Mouse (Mus musculus): ENCODE data around the gene Defb43. TPM values are rescaled to one million over a fixed set of nuclear protein-coding genes. Genes with fewer than 3 reads are reported as not detected.

The Defb43 gene
- polyA plus RNA-seq (2015; fragmentation: Nextera tagmentation; extraction: Ambion mirVana), result not detected in 2 replicates

DNA sequence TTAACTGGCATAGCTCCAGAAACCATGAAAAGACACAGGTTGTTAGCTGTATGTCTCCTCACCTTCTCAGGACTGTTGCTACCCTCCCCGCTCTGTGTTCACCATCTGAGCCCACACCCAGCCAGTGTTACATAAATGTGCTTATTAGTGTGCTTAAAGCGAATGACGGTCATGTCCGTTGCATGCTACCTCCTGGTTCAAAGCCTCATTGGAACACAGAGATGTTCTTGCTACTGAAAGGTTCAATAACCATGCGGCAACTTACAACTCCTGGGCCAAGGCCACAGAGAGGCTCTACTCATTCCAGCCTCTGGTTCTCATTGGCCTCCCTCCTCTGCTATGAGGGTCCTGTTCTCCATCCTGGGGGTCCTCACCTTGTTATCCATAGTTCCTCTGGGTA is at the start of gene Defb43:
TSS of gene Defb43 (plus strand) at position 301 of the 400 bp plus-strand sequence.
- ATAC-seq, result no peak
- Histone ChIP-seq H3K9me3 (ENCODE audit: control insufficient read depth, low read length) (no peaks in the 10 kb centered on the region), H3K4me2 (ENCODE audit: low read depth, low read length) (no peak within 1 kb of the TSS), H3K4me1 (ENCODE audit: control insufficient read depth, insufficient read depth, low read length) (no peaks in the 10 kb centered on the region), H3K27me3 (replicated peaks; ENCODE audit: control insufficient read depth, insufficient read depth, low read length) (no peaks in the 10 kb centered on the region), H3K36me3 (ENCODE audit: control insufficient read depth, insufficient read depth, low read length) (no peaks in the 10 kb centered on the region), H3K9ac (ENCODE audit: low read depth, low read length) (no peak within 1 kb of the TSS), H3K4me3 (ENCODE audit: low read length) (no peak within 1 kb of the TSS), H3K27ac (ENCODE audit: low read length) (no peak within 1 kb of the TSS)
- 95% methylated on average over 5 of the region's 5 CpGs for WGBS

DNA sequence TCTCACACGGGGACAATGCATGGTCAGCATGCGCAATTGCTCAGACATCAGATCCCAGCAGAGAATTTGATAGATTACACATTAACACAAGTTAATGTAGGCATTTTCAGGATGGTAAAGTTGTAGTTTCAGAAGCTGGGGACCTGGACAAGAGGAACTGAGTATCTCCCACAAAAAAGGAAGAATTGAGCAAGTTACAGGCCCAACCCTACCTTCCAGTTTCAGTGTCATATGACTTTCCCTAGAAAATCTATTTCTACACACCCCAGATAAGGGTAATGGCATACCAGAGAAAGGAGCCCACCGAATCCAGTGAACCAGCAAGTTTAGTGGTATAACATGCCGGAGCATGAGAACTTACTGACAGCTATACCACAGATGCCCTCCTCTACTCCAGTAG is 47.9 kb upstream of the Defb43 start:
- no peak overlapping the region for H3K27ac ChIP-seq (ENCODE audit: low read length)
- H3K4me1 ChIP-seq (ENCODE audit: control insufficient read depth, insufficient read depth, low read length), result no peaks in the 10 kb centered on the region
- no peak overlapping the region for H3K4me2 ChIP-seq (ENCODE audit: low read depth, low read length)
- H3K36me3 ChIP-seq (ENCODE audit: control insufficient read depth, insufficient read depth, low read length), result no peaks in the 10 kb centered on the region
- H3K9me3 ChIP-seq (ENCODE audit: control insufficient read depth, low read length), result no peaks in the 10 kb centered on the region
- WGBS, result 84% methylated on average over 4 of the region's 4 CpGs
- ATAC-seq, result no peak
- H3K27me3 ChIP-seq (replicated peaks; ENCODE audit: control insufficient read depth, insufficient read depth, low read length), result no peaks in the 10 kb centered on the region
- H3K9ac ChIP-seq (ENCODE audit: low read depth, low read length), result no peak overlapping the region
- H3K4me3 ChIP-seq (ENCODE audit: low read length), result no peak overlapping the region

DNA sequence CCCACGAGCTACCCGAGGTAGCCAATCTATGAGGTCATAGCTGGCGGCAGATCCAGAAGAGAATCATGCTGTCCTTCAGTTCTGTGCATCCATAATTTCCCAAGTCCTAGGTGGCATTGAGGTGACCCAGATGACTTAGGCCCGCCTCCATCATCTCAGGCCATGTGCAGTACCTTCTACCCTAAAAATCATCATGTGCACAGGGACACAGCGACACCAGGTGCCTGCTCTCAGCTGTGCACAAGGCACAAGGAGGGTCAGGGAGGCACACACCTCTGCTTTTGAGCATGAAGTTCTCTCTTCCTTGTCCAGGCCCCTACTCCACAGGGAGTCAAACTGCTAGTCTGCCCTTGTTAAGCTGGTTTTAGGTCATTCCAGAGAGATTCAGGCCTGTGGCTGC is 46.2 kb upstream of the Defb43 start:
- Histone ChIP-seq H3K4me1 (ENCODE audit: control insufficient read depth, insufficient read depth, low read length) (no peaks in the 10 kb centered on the region), H3K9me3 (ENCODE audit: control insufficient read depth, low read length) (no peaks in the 10 kb centered on the region), H3K27me3 (replicated peaks; ENCODE audit: control insufficient read depth, insufficient read depth, low read length) (no peaks in the 10 kb centered on the region), H3K27ac (ENCODE audit: low read length) (no peak overlapping the region), H3K9ac (ENCODE audit: low read depth, low read length) (no peak overlapping the region), H3K4me2 (ENCODE audit: low read depth, low read length) (0 out of 2 replicates have a peak overlapping the region, but pooled peaks have one; percentile 50), H3K4me3 (ENCODE audit: low read length) (no peak overlapping the region), H3K36me3 (ENCODE audit: control insufficient read depth, insufficient read depth, low read length) (no peaks in the 10 kb centered on the region)
- 83% methylated on average over 5 of the region's 5 CpGs for WGBS
- no peak for ATAC-seq

DNA sequence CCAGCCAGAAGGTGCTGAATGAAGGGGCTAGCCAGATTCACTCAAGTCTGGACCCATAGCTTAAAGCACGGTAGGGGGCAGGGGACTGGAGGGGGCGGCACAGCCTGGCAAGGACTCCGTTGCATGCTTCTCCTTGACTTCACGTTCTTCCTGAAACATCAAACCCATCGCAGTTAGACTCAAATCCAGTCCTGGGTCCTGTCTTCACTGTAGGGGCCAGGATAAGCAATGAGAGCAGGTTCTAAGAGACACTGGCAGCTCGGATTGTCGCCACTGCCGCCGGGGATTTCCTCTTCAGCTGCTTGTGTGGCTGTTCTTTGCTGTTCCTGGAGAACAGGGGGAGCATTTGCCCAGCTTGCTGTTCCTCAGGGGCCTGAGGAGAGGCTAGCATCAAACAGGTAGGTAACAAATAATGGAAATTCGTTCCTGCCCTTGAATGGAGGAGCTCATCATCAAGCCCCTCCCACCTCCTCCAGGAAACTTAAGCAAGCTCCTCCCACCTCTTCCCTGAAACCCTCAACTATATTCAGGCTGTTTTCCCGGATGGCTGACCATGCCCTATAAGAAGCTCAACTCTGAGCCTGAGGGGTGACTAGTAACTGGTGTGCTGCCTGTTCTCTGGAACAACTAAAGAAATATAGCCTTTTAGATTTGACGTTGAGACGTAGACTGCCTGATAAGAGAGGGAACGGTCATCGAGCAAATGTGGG is 45.6 kb upstream of the Defb43 start:
- 19% methylated on average over 15 of the region's 15 CpGs for WGBS
- no peak overlapping the region for H3K27ac ChIP-seq (ENCODE audit: low read length)
- ATAC-seq, result peak; percentile 55; the same call in 1 of the 2 replicates
- no peaks in the 10 kb centered on the region for H3K27me3 ChIP-seq (replicated peaks; ENCODE audit: control insufficient read depth, insufficient read depth, low read length)
- peak overlapping the region; percentile 50 for H3K4me2 ChIP-seq (ENCODE audit: low read depth, low read length)
- H3K9ac ChIP-seq (ENCODE audit: low read depth, low read length), result peak overlapping the region; percentile 47
- H3K4me1 ChIP-seq (ENCODE audit: control insufficient read depth, insufficient read depth, low read length), result no peaks in the 10 kb centered on the region
- no peaks in the 10 kb centered on the region for H3K9me3 ChIP-seq (ENCODE audit: control insufficient read depth, low read length)
- H3K4me3 ChIP-seq (ENCODE audit: low read length), result peak overlapping the region; percentile 40
- no peaks in the 10 kb centered on the region for H3K36me3 ChIP-seq (ENCODE audit: control insufficient read depth, insufficient read depth, low read length)

DNA sequence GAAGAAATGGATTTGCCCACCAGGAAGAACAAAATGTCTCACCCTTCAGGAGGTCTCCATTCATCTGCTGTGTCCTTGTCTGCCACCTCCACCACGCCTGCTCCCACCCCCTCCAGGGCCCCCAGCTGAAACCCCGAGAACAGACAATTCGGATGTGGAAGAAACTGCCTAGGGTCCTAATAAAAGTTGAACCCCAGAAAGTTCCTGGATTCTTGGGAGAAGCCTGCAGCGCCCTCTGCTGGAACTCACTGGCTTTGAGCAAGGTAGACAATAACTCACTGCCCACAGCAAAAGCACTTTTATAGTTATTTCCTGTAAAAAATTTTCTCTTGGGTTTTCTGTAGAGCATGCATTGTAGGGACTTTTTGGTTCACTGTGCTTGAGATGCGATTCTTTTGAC is 36.5 kb upstream of the Defb43 start:
- Histone ChIP-seq H3K27ac (ENCODE audit: low read length) (no peak overlapping the region), H3K9ac (ENCODE audit: low read depth, low read length) (no peak overlapping the region), H3K27me3 (replicated peaks; ENCODE audit: control insufficient read depth, insufficient read depth, low read length) (no peaks in the 10 kb centered on the region), H3K4me2 (ENCODE audit: low read depth, low read length) (no peak overlapping the region), H3K36me3 (ENCODE audit: control insufficient read depth, insufficient read depth, low read length) (no peaks in the 10 kb centered on the region), H3K4me1 (ENCODE audit: control insufficient read depth, insufficient read depth, low read length) (no peaks in the 10 kb centered on the region), H3K4me3 (ENCODE audit: low read length) (no peak overlapping the region), H3K9me3 (ENCODE audit: control insufficient read depth, low read length) (no peaks in the 10 kb centered on the region)
- ATAC-seq, result no peak
- WGBS, result 16% methylated on average over 5 of the region's 5 CpGs

DNA sequence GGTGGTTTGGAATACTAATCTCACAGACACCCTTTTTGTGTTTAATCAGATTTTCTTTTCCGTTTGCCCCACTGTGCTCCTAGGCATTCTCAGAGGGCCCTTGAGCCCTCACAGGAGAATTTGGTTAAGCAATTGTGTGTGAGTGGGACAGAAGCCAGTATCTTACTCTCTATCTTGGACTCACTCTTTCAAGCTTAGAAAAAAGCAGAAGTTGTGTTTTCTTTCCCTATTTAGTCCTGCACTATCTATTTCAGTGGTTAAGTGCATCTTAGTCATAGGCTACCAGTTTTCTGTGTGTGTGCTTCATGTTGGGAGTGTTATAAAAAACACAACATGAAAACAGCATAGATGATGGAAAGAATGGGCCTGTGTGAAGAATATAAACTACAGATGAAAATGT is 31.8 kb upstream of the Defb43 start:
- Histone ChIP-seq H3K27ac (ENCODE audit: low read length) (no peak overlapping the region), H3K36me3 (ENCODE audit: control insufficient read depth, insufficient read depth, low read length) (no peaks in the 10 kb centered on the region), H3K4me1 (ENCODE audit: control insufficient read depth, insufficient read depth, low read length) (no peaks in the 10 kb centered on the region), H3K4me2 (ENCODE audit: low read depth, low read length) (no peak overlapping the region), H3K27me3 (replicated peaks; ENCODE audit: control insufficient read depth, insufficient read depth, low read length) (no peaks in the 10 kb centered on the region), H3K9ac (ENCODE audit: low read depth, low read length) (no peak overlapping the region), H3K9me3 (ENCODE audit: control insufficient read depth, low read length) (no peaks in the 10 kb centered on the region), H3K4me3 (ENCODE audit: low read length) (no peak overlapping the region)
- no peak for ATAC-seq
- 52% methylated on average over 1 of the region's 1 CpGs for WGBS

DNA sequence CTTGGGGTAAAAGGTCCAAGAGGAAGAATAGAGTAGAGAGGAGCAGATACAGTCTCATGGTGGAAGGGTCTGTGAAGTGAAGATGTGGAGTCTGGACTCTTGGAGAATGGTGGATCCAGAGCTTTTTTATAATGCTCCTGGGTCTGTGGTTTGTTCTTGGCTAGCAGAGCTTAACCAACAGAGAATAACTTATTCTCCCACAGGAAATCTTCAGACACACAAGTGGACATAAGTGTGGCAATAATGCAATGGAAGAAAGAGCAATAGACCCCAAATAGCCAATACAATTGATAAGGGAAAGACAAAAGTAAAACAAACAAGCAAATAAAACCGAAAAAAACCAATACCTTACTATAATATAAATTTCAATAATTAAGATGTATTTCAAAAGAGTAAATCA is 27.2 kb upstream of the Defb43 start, which contains the start of gene Defb48:
TSS of gene Defb48 (minus strand) at position 101 of the 400 bp plus-strand sequence.
- Histone ChIP-seq H3K9me3 (ENCODE audit: control insufficient read depth, low read length) (no peaks in the 10 kb centered on the region), H3K27me3 (replicated peaks; ENCODE audit: control insufficient read depth, insufficient read depth, low read length) (no peaks in the 10 kb centered on the region), H3K27ac (ENCODE audit: low read length) (no peak within 1 kb of the TSS), H3K4me1 (ENCODE audit: control insufficient read depth, insufficient read depth, low read length) (no peaks in the 10 kb centered on the region), H3K36me3 (ENCODE audit: control insufficient read depth, insufficient read depth, low read length) (no peaks in the 10 kb centered on the region), H3K4me3 (ENCODE audit: low read length) (no peak within 1 kb of the TSS), H3K4me2 (ENCODE audit: low read depth, low read length) (no peak within 1 kb of the TSS), H3K9ac (ENCODE audit: low read depth, low read length) (no peak within 1 kb of the TSS)
- 78% methylated on average over 1 of the region's 1 CpGs for whole genome bisulfite sequencing
- ATAC-seq, result no peak

- H3K4me3 ChIP-seq (ENCODE audit: low read length), result no peak overlapping the region
- no peak overlapping the region for H3K9ac ChIP-seq (ENCODE audit: low read depth, low read length)
- ATAC-seq, result no peak
- H3K9me3 ChIP-seq (ENCODE audit: control insufficient read depth, low read length), result no peaks in the 10 kb centered on the region
- no peak overlapping the region for H3K4me2 ChIP-seq (ENCODE audit: low read depth, low read length)
- H3K27ac ChIP-seq (ENCODE audit: low read length), result no peak overlapping the region
- no peaks in the 10 kb centered on the region for H3K27me3 ChIP-seq (replicated peaks; ENCODE audit: control insufficient read depth, insufficient read depth, low read length)
- H3K4me1 ChIP-seq (ENCODE audit: control insufficient read depth, insufficient read depth, low read length), result no peaks in the 10 kb centered on the region
- whole genome bisulfite sequencing, result 79% methylated on average over 3 of the region's 3 CpGs
- no peaks in the 10 kb centered on the region for H3K36me3 ChIP-seq (ENCODE audit: control insufficient read depth, insufficient read depth, low read length)
These were observed 20.3 kb upstream of the Defb43 start for GRCm38 (mm10) chr14:62991271-62991670.

GRCm38 (mm10) chr14:62991849-62992510 is 19.6 kb upstream of the Defb43 start:
- ATAC-seq, result no peak
- Histone ChIP-seq H3K36me3 (ENCODE audit: control insufficient read depth, insufficient read depth, low read length) (no peaks in the 10 kb centered on the region), H3K9me3 (ENCODE audit: control insufficient read depth, low read length) (no peaks in the 10 kb centered on the region), H3K4me2 (ENCODE audit: low read depth, low read length) (no peak overlapping the region), H3K4me3 (ENCODE audit: low read length) (no peak overlapping the region), H3K4me1 (ENCODE audit: control insufficient read depth, insufficient read depth, low read length) (no peaks in the 10 kb centered on the region), H3K27me3 (replicated peaks; ENCODE audit: control insufficient read depth, insufficient read depth, low read length) (no peaks in the 10 kb centered on the region), H3K27ac (ENCODE audit: low read length) (no peak overlapping the region), H3K9ac (ENCODE audit: low read depth, low read length) (no peak overlapping the region)
- 74% methylated on average over 7 of the region's 7 CpGs for WGBS

Measured in intestine, embryonic 16.5 days (tissue).